Mouse (Mus musculus) macrophage (primary cell): ENCODE measurements around the gene Maml2. TPM values are rescaled to one million over a fixed set of nuclear protein-coding genes. Genes with fewer than 3 reads are reported as not detected.

Experiments used
- H3K27ac ChIP-seq: fragments of 350-480 bp; formaldehyde crosslinking; 2 replicates; pipeline ENCODE4 v1.9.0; 2021
- H3K36me3 ChIP-seq: fragments of 350-480 bp; formaldehyde crosslinking; 2 replicates; pipeline ENCODE4 v1.9.0; 2021; ENCODE audit errors: inconsistent target
- H3K4me3 ChIP-seq: fragments of 350-480 bp; formaldehyde crosslinking; 2 replicates; pipeline ENCODE4 v1.9.0; 2021; ENCODE audit errors: inconsistent target
- H3K79me2 ChIP-seq: fragments of 350-480 bp; formaldehyde crosslinking; 2 replicates; pipeline ENCODE4 v1.9.0; 2021; ENCODE audit errors: inconsistent target
- WGBS: methylation state at CpG from one replicate; pipeline ENCODE4 v1.1.7; 2026; ENCODE audit warnings: inconsistent platforms; ENCODE audit not compliant: missing documents; 5-methylcytosine and 5-hydroxymethylcytosine counted together
- polyA plus RNA-seq: library from polyadenylated mRNA; stranded (reverse); fragments of 250-400 nt; gene quantifications from 3 replicates; pipeline ENCODE4 v1.2.4, GENCODE M21; 2018; ENCODE audit warnings: inconsistent platforms

The Maml2 gene
- polyA plus RNA-seq, 1 experiment from 2014 or later: 6.0 TPM

GRCm38 (mm10) chr9:13300891-13301782, 3.4 kb downstream of the Maml2 start:
- no peak overlapping the region for H3K4me3 ChIP-seq
- 84% methylated on average over 9 of the region's 9 CpGs for WGBS
- H3K79me2 ChIP-seq: no peaks in the 10 kb centered on the region; the same call in 1 of the 2 replicates
- no peaks in the 10 kb centered on the region for H3K36me3 ChIP-seq
- H3K27ac ChIP-seq: no peak overlapping the region

- H3K27ac ChIP-seq: no peak overlapping the region
- H3K4me3 ChIP-seq: no peak overlapping the region
- 58% methylated on average over 6 of the region's 6 CpGs for WGBS
These were observed 4.5 kb downstream of the Maml2 start for GRCm38 (mm10) chr9:13302183-13302825.

GRCm38 (mm10) chr9:13303099-13303771, 5.5 kb downstream of the Maml2 start:
- Histone ChIP-seq H3K4me3 (no peak overlapping the region), H3K36me3 (no peaks in the 10 kb centered on the region)

More at GRCm38 (mm10) chr9:13302183-13302825, 4.5 kb downstream of the Maml2 start:
- Histone ChIP-seq H3K36me3 (no peaks in the 10 kb centered on the region), H3K79me2 (no peaks in the 10 kb centered on the region; the same call in 1 of the 2 replicates)

GRCm38 (mm10) chr9:13303976-13304375, 6.2 kb downstream of the Maml2 start:
- WGBS: 6% methylated on average over 6 of the region's 6 CpGs

More at GRCm38 (mm10) chr9:13303099-13303771, 5.5 kb downstream of the Maml2 start:
- WGBS: 83% methylated on average over 5 of the region's 5 CpGs
- Histone ChIP-seq H3K79me2 (no peaks in the 10 kb centered on the region; the same call in 1 of the 2 replicates), H3K27ac (no peak overlapping the region)

GRCm38 (mm10) chr9:13306471-13306870, 8.7 kb downstream of the Maml2 start:
- WGBS: 94% methylated on average over 3 of the region's 3 CpGs
- H3K36me3 ChIP-seq: no peaks in the 10 kb centered on the region

More at GRCm38 (mm10) chr9:13303976-13304375, 6.2 kb downstream of the Maml2 start:
- no peaks in the 10 kb centered on the region for H3K36me3 ChIP-seq
- H3K79me2 ChIP-seq: no peaks in the 10 kb centered on the region; the same call in 1 of the 2 replicates
- H3K27ac ChIP-seq: peak overlapping the region; percentile 14
- H3K4me3 ChIP-seq: no peak overlapping the region

GRCm38 (mm10) chr9:13307226-13307625, 9.5 kb downstream of the Maml2 start:
- H3K27ac ChIP-seq: no peak overlapping the region
- H3K4me3 ChIP-seq: no peak overlapping the region
- 88% methylated on average over 4 of the region's 4 CpGs for WGBS
- H3K79me2 ChIP-seq: no peaks in the 10 kb centered on the region; the same call in 1 of the 2 replicates
- H3K36me3 ChIP-seq: no peaks in the 10 kb centered on the region

More at GRCm38 (mm10) chr9:13306471-13306870, 8.7 kb downstream of the Maml2 start:
- Histone ChIP-seq H3K79me2 (no peaks in the 10 kb centered on the region; the same call in 1 of the 2 replicates), H3K27ac (no peak overlapping the region), H3K4me3 (no peak overlapping the region)

GRCm38 (mm10) chr9:13308718-13309117, 11.0 kb downstream of the Maml2 start:
- H3K79me2 ChIP-seq: no peaks in the 10 kb centered on the region; the same call in 1 of the 2 replicates
- H3K36me3 ChIP-seq: no peaks in the 10 kb centered on the region
- no peak overlapping the region for H3K4me3 ChIP-seq
- WGBS: 96% methylated on average over 8 of the region's 8 CpGs
- no peak overlapping the region for H3K27ac ChIP-seq

- Histone ChIP-seq H3K27ac (no peak overlapping the region), H3K79me2 (no peaks in the 10 kb centered on the region; the same call in 1 of the 2 replicates), H3K36me3 (no peaks in the 10 kb centered on the region), H3K4me3 (no peak overlapping the region)
- 91% methylated on average over 7 of the region's 7 CpGs for WGBS
These were observed 12.1 kb downstream of the Maml2 start for GRCm38 (mm10) chr9:13309807-13310206.

- no peak overlapping the region for H3K4me3 ChIP-seq
- H3K27ac ChIP-seq: no peak overlapping the region
- H3K36me3 ChIP-seq: no peaks in the 10 kb centered on the region
- H3K79me2 ChIP-seq: no peaks in the 10 kb centered on the region; the same call in 1 of the 2 replicates
- 93% methylated on average over 3 of the region's 3 CpGs for WGBS
These were observed 12.5 kb downstream of the Maml2 start for GRCm38 (mm10) chr9:13310236-13310635.

GRCm38 (mm10) chr9:13311094-13311493, 13.3 kb downstream of the Maml2 start:
- Histone ChIP-seq H3K4me3 (no peak overlapping the region), H3K79me2 (no peaks in the 10 kb centered on the region; the same call in 1 of the 2 replicates), H3K36me3 (no peaks in the 10 kb centered on the region), H3K27ac (no peak overlapping the region)
- WGBS: 11% methylated on average over 2 of the region's 2 CpGs

- Histone ChIP-seq H3K79me2 (no peaks in the 10 kb centered on the region), H3K36me3 (no peaks in the 10 kb centered on the region), H3K4me3 (no peak overlapping the region), H3K27ac (0 out of 2 replicates have a peak overlapping the region, but pooled peaks have one; percentile 7)
- WGBS: 92% methylated on average over 2 of the region's 2 CpGs
These were observed 16.2 kb downstream of the Maml2 start for GRCm38 (mm10) chr9:13313923-13314322.

GRCm38 (mm10) chr9:13314577-13315004, 16.8 kb downstream of the Maml2 start:
- WGBS: 86% methylated on average over 5 of the region's 5 CpGs
- Histone ChIP-seq H3K36me3 (no peaks in the 10 kb centered on the region), H3K27ac (no peak overlapping the region), H3K79me2 (no peaks in the 10 kb centered on the region), H3K4me3 (no peak overlapping the region)

GRCm38 (mm10) chr9:13315393-13315792, 17.6 kb downstream of the Maml2 start:
- WGBS: 97% methylated on average over 5 of the region's 5 CpGs
- no peaks in the 10 kb centered on the region for H3K36me3 ChIP-seq
- H3K4me3 ChIP-seq: no peak overlapping the region
- H3K27ac ChIP-seq: no peak overlapping the region
- no peaks in the 10 kb centered on the region for H3K79me2 ChIP-seq

- Histone ChIP-seq H3K79me2 (no peaks in the 10 kb centered on the region), H3K36me3 (no peaks in the 10 kb centered on the region), H3K4me3 (no peak overlapping the region), H3K27ac (no peak overlapping the region)
- WGBS: 90% methylated on average over 2 of the region's 2 CpGs
These were observed 21.8 kb downstream of the Maml2 start for GRCm38 (mm10) chr9:13319566-13319965.
